Mouse (Mus musculus): ENCODE data around the gene Hspa8.

The Hspa8 gene

GRCm38 (mm10) chr9:40811860-40812259, 11.1 kb downstream of the Hspa8 start:
- DNase-seq = peak; percentile 40 to 46

GRCm38 (mm10) chr9:40814060-40814459, 13.3 kb downstream of the Hspa8 start:
- no peak for DNase-seq

GRCm38 (mm10) chr9:40817325-40818028, 16.7 kb downstream of the Hspa8 start:
- DNase-seq = no peak

- no peak for DNase-seq
Observed at GRCm38 (mm10) chr9:40825601-40826000, 24.8 kb downstream of the Hspa8 start.

- no peak for DNase-seq
Observed at GRCm38 (mm10) chr9:40827366-40827765, 26.6 kb downstream of the Hspa8 start.

GRCm38 (mm10) chr9:40834569-40834968, 33.8 kb downstream of the Hspa8 start:
- DNase-seq = peak; percentile 86 to 88

GRCm38 (mm10) chr9:40836681-40837080, 35.9 kb downstream of the Hspa8 start:
- no peak for DNase-seq

GRCm38 (mm10) chr9:40839662-40840061, 38.9 kb downstream of the Hspa8 start:
- no peak for DNase-seq

- DNase-seq = no peak
Observed at GRCm38 (mm10) chr9:40851515-40851914, 50.7 kb downstream of the Hspa8 start.

GRCm38 (mm10) chr9:40858461-40859160, 57.8 kb downstream of the Hspa8 start:
- DNase-seq = no peak

GRCm38 (mm10) chr9:40859196-40859595, 58.4 kb downstream of the Hspa8 start:
- no peak for DNase-seq
